Mouse (Mus musculus) liver, embryonic 14.5 days (tissue): Measurements from ENCODE around the gene Llgl2. TPM values are rescaled to one million over a fixed set of nuclear protein-coding genes. Genes with fewer than 3 reads are reported as not detected.

Experiments
- ATAC-seq: fragments of 200-750 bp; cut with Nextera tagmentation; 2 replicates; pipeline ENCODE4 v1.8.0; 2017; ENCODE audit warnings: moderate number of reproducible peaks, mild to moderate bottlenecking, moderate library complexity; ENCODE audit not compliant: insufficient read depth
- DNase-seq, 3 experiments: peaks; one replicate each; pipeline ENCODE4 v3.0.0-alpha.2; 2012 to 2013; ENCODE audit warnings: low read depth in 3 of 3, low spot score in 3 of 3
- H3K27ac ChIP-seq: fragments of 300-500 bp; sonication (generic); 2 replicates; pipeline ENCODE4 v1.5.1; 2014; ENCODE audit warnings: moderate library complexity, mild to moderate bottlenecking, control low read depth, inconsistent platforms
- H3K27me3 ChIP-seq: fragments of 300-500 bp; sonication (generic); 2 replicates; pipeline ENCODE4 v1.6.1; 2014; ENCODE audit warnings: mild to moderate bottlenecking, low read length, moderate library complexity; ENCODE audit not compliant: control insufficient read depth, insufficient read depth
- H3K36me3 ChIP-seq: fragments of 300-500 bp; sonication (generic); replicated peaks from 2 replicates; pipeline ENCODE4 v1.6.1; 2014; ENCODE audit warnings: low read depth; ENCODE audit not compliant: control insufficient read depth, insufficient read depth
- H3K4me1 ChIP-seq, 2 experiments: fragments of 200-500 bp in 1 of 2; fragments of 300-500 bp in 1 of 2; sonication (generic) in 1 of 2; replicated peaks; 2 replicates each; pipeline ENCODE4 v1.6.1; 2012 to 2014; ENCODE audit warnings: antibody characterized with exemption in 1 of 2, inconsistent platforms in 1 of 2, low read length in 1 of 2; ENCODE audit not compliant: control insufficient read depth in 2 of 2, insufficient read depth in 2 of 2
- H3K4me2 ChIP-seq: fragments of 300-500 bp; sonication (generic); 2 replicates; pipeline ENCODE4 v1.6.1; 2014; ENCODE audit warnings: low read depth, mild to moderate bottlenecking, control low read depth, moderate library complexity
- H3K4me3 ChIP-seq, 2 experiments: fragments of 200-500 bp in 1 of 2; fragments of 300-500 bp in 1 of 2; sonication (generic) in 1 of 2; 2 replicates each; pipeline ENCODE4 v1.5.1; 2012 to 2014; ENCODE audit warnings: low read depth in 2 of 2, low read length in 2 of 2, mild to moderate bottlenecking in 2 of 2, control low read depth in 1 of 2, inconsistent platforms in 1 of 2, moderate library complexity in 1 of 2; ENCODE audit not compliant: insufficient read depth in 1 of 2
- H3K9ac ChIP-seq: fragments of 300-500 bp; sonication (generic); replicated peaks from 2 replicates; pipeline ENCODE4 v1.6.1; 2014; ENCODE audit warnings: mild to moderate bottlenecking, control low read depth, moderate library complexity
- H3K9me3 ChIP-seq: fragments of 300-500 bp; sonication (generic); 2 replicates; pipeline ENCODE4 v1.6.1; 2016; ENCODE audit warnings: low read length, mixed read lengths; ENCODE audit not compliant: control insufficient read depth
- CTCF ChIP-seq: IDR thresholded peaks from 2 replicates; pipeline ENCODE4 v1.5.1; 2016; ENCODE audit warnings: antibody characterized with exemption, low read depth, control low read depth
- EP300 ChIP-seq: IDR thresholded peaks from 2 replicates; pipeline ENCODE4 v1.6.1; 2016; ENCODE audit warnings: antibody characterized with exemption, low read depth
- WGBS: fragments of 180-500 bp; shearing (Covaris S2); extraction: QIAGEN DNeasy Blood & Tissue Kit; methylation state at CpG from one replicate; pipeline ENCODE4 v1.1.7; 2014; ENCODE audit not compliant: insufficient replicate concordance; 5-methylcytosine and 5-hydroxymethylcytosine counted together
- polyA plus RNA-seq, 2 experiments: library from polyadenylated mRNA; depleted of rRNA in 1 of 2; stranded (reverse) in 1 of 2; unstranded in 1 of 2; fragments of >200 nt; fragmentation: Nextera tagmentation in 1 of 2; extraction: Ambion mirVana in 1 of 2; gene quantifications; 2 replicates each; pipeline versions ENCODE4 v1.2.1 to v1.2.3; 2012 to 2014

Llgl2 gene
- polyA plus RNA-seq (2012; rRNA removed) (9.4 and 10.5 TPM in 2 replicates), polyA plus RNA-seq (2014; fragmentation: Nextera tagmentation; extraction: Ambion mirVana) (7.5 and 9.3 TPM in 2 replicates)

DNA sequence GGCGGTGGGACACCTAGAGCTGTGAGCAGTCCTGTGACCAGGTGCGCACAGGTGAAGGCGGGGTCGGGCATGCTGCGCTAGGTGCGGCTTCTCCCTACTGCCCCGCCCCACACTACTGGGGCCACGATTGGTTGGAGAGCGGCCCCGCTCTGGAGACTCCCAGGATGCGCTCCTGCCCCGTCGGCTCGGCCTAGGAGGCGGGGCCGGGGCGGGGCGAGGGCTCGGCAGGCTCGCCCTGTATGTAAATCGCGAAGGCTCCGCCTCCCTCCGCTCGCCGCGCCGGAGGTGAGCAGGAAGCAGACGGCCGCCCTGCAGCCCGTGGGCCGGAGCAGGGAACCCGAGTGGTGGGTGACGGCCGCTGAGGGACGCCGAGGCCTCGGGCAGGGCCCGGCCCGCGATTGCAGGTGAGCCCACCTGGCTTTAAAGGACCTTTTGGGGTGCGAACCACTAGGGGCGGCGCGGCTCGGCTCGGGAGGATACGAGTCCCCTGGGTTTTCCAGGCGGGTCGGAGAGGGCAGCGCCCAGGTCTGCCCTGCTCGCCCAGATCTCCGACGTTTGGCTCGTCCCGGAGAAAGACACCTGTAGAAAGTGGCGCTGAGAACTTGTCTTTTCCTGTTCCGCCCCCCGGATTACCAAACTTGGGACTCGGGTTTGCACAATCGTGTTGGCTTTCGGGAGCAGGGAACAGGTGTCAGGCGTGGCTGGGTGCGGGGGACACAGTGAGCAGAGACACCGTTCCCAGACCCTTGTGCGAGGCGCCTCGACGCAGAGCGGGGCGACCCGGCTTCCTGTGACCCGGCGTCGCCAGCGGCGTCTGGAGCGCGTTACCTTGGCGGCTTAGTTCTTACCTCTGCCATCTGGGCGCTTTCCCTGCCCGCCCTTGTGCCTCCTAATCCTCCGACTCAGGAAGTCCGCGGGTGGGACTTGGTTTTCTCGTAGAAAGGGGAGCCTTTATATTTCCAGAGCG, at the start of gene Llgl2:
Gene Llgl2 (plus strand): TSS at position 276 of the 967 bp plus-strand sequence.
- Histone ChIP-seq H3K27ac (no peak within 1 kb of the TSS), H3K36me3 (no peaks in the 10 kb centered on the region; the same call in 1 of the 2 replicates), H3K4me1 (peaks cover 4 to 12% of the 10 kb centered on the region in 2 experiments; a peak in 3 of 4 replicates), H3K27me3 (no peaks in the 10 kb centered on the region), H3K4me3 (peak within 1 kb of the TSS; percentile 59 to 80), H3K4me2 (peak within 1 kb of the TSS; percentile 94), H3K9ac (peak within 1 kb of the TSS; percentile 78), H3K9me3 (no peaks in the 10 kb centered on the region)
- DNase-seq (peak; percentile 84 to 89 (median 86)), ATAC-seq (peak; percentile 96)
- no peak for TF ChIP-seq CTCF
- TF ChIP-seq EP300, result no peak
- under 1% methylated on average over 86 of the region's 87 CpGs for WGBS

DNA sequence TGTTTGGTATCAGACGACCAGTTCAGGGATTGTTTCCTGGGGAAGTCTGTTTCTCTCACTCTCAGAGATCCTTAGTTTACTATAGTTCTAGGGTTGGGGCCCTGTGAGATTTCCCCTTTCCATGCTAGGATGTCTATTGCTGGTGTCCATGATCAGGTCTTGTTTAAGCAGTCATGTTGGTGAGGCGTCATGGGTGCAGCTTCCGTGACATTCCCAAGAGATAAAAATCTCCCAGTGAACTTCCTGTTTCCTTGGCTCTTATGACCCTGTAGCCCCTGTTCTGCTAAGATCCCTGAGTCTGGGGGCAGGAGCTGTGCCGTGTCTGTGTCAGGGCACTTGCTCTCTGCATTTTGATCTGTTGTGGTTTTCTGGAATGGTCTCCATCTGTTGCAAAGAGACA, 49.2 kb upstream of the Llgl2 start:
- TF ChIP-seq EP300 (no peak), CTCF (no peak)
- Histone ChIP-seq H3K27ac (no peak overlapping the region), H3K4me1 (peaks cover 19 to 34% of the 10 kb centered on the region in 2 experiments), H3K36me3 (no peaks in the 10 kb centered on the region), H3K9ac (no peak overlapping the region), H3K9me3 (no peaks in the 10 kb centered on the region), H3K4me3 (no peak overlapping the region), H3K4me2 (no peak overlapping the region), H3K27me3 (no peaks in the 10 kb centered on the region)
- no peak for DNase-seq
- no peak for ATAC-seq
- WGBS, result 45% methylated on average over 4 of the region's 4 CpGs

DNA sequence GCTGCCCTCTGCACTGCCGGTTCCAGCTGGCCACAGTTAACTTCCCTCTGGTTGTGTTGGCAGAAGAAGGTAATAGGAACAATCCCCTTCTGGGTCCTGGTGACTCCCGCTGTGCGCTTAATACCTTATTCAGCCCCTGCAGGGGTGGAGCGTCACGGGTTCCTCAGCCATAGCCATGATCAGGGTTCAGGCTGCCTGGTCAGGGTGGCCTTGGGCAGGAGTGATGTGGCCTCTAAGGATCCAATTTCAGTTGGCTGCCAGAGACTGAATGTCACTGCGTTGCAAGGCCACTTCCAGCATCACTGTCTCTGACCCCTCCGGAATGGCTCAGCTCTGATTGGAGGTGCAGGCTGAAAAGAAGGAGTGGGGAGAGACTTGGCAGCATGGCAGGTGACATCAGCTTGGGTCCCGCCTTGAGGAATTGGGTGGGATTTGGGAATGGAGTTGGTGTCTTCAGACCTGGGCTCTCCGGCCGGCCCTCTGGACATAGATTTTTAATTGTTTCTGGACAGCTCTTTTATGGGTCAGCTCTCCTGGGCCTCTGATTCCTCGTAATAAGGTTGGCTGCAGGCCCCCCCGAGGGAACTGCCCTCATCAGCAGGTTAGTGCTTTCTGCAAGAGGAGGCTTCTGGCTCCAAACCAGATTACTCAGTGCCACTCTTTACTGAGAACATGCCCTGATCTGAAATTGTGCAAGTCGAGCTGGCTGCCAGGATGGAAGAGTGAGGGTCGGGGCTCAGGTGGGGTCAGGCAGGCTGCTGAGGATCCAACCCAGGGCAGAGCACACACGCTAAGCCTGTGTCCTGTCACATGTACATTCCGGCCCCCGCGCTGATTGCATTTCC, 47.8 kb upstream of the Llgl2 start:
- DNase-seq (no peak), ATAC-seq (no peak)
- Histone ChIP-seq H3K4me3 (no peak overlapping the region), H3K9me3 (no peaks in the 10 kb centered on the region), H3K9ac (no peak overlapping the region), H3K36me3 (no peaks in the 10 kb centered on the region), H3K4me2 (no peak overlapping the region), H3K4me1 (peaks cover 28 to 35% of the 10 kb centered on the region in 2 experiments), H3K27me3 (no peaks in the 10 kb centered on the region), H3K27ac (no peak overlapping the region)
- 73% methylated on average over 18 of the region's 18 CpGs for WGBS
- TF ChIP-seq CTCF (no peak), EP300 (no peak)

GRCm38 (mm10) chr11:115776954-115777353, 46.9 kb upstream of the Llgl2 start:
- H3K9me3 ChIP-seq, result no peaks in the 10 kb centered on the region
- ATAC-seq, result no peak
- TF ChIP-seq EP300, result no peak
- no peak for DNase-seq
- H3K27me3 ChIP-seq, result no peaks in the 10 kb centered on the region
- H3K4me3 ChIP-seq, result no peak overlapping the region
- H3K4me1 ChIP-seq, result peaks cover 29 to 35% of the 10 kb centered on the region in 2 experiments
- no peaks in the 10 kb centered on the region for H3K36me3 ChIP-seq
- H3K27ac ChIP-seq, result peak overlapping the region; percentile 27; the same call in 1 of the 2 replicates
- 73% methylated on average over 9 of the region's 9 CpGs for WGBS
- no peak overlapping the region for H3K4me2 ChIP-seq
- H3K9ac ChIP-seq, result no peak overlapping the region
